In the genomic region with DNA sequence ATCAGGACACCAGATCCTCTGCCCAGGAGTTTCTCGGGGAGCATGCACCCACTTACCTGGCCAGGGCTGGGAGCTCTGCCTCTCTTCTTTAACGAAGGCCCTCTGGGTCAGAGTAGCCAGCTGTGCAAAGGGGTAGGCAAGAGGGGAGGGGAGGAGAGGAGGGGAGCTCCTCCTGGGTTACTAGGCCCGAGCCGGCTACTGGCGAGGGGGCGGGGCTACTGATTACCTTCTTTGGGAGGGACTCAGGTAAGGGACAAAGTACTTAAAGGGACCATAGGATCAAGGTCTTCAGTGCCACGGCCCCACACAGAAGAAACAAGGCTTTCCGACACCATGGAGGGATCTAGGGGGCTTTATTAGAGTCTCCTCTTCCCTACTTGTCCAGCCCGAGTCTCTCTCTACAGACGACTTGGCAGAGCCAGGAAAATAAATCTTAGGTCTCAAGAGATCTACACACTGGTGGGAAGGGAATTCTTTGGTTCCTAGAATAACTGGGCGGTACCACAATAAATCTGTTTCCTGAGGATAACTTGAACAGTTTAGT, we compare ENCODE assay signal across 8 mouse cellular contexts. TPM values are rescaled to one million over a fixed set of nuclear protein-coding genes. Genes with fewer than 3 reads are reported as not detected.
A peak's percentile ranks its signal among the peaks of the same experiment; 100 is the strongest.
DNase-seq lines count a peak whose midpoint lies in the region; ATAC-seq and TF ChIP-seq lines count a peak whose summit lies in the region.

No protein-coding gene starts in this region.

- no peaks in the 10 kb centered on the region; the same call in 1 of the 2 replicates for H3K4me1 ChIP-seq in bone marrow, adult 2 months (ENCODE audit: control insufficient read depth, insufficient read depth, low read length)
- peaks cover 48% of the 10 kb centered on the region for H3K4me1 ChIP-seq in hindbrain, embryonic 10.5 days (replicated peaks)
- H3K4me1 ChIP-seq in limb, embryonic 13.5 days = peaks cover 27% of the 10 kb centered on the region
- H3K4me1 ChIP-seq in midbrain, embryonic 15.5 days = peaks cover 49% of the 10 kb centered on the region

- no peak for TF ChIP-seq CTCF in gastrocnemius, adult 2 months (IDR thresholded peaks at IDR 0.05)
- TF ChIP-seq CTCF in bone marrow, adult 2 months (IDR thresholded peaks at IDR 0.05; ENCODE audit: control insufficient read depth, insufficient read depth, low read length) = no peak

- ATAC-seq in limb, embryonic 13.5 days (ENCODE audit: low FRiP score, low read depth) = no peak
- ATAC-seq in midbrain, embryonic 15.5 days (replicated peaks) = no peak

- H3K27ac ChIP-seq in gastrocnemius, adult 2 months = peak overlapping the region; percentile 93
- H3K27ac ChIP-seq in bone marrow, adult 2 months (ENCODE audit: control insufficient read depth, insufficient read depth, low read depth, low read length, poor library complexity) = no peak overlapping the region
- H3K27ac ChIP-seq in hindbrain, embryonic 10.5 days = peak overlapping the region; percentile 91
- H3K27ac ChIP-seq in limb, embryonic 13.5 days = peak overlapping the region; percentile 92
- H3K27ac ChIP-seq in midbrain, embryonic 15.5 days = peak overlapping the region; percentile 92; the same call in 1 of the 2 replicates

- intact Hi-C loops in gastrocnemius, adult 2 months (cut with DNase I) = no loop called here
- intact Hi-C loops in gastrocnemius, postnatal 14 days (cut with DNase I; ENCODE audit: low total_unique reads) = no loop called here

- peak; percentile 56 for DNase-seq in gastrocnemius, adult 2 months
- no peak for DNase-seq in gastrocnemius, postnatal 14 days
- DNase-seq in hindbrain, embryonic 10.5 days (ENCODE audit: low spot score) = no peak
- no peak for DNase-seq in T-cell, adult 2 months (ENCODE audit: low spot score)
- DNase-seq in left cerebral cortex, adult 11 months (ENCODE audit: low spot score) = no peak

- no peak for TF ChIP-seq POLR2A in bone marrow, adult 2 months (IDR thresholded peaks at IDR 0.05; ENCODE audit: borderline replicate concordance, control insufficient read depth, low read depth, low read length)

- WGBS in bone marrow, adult 2 months = 29% methylated on average over 11 of the region's 11 CpGs
- 20% methylated on average over 11 of the region's 11 CpGs for WGBS in hindbrain, embryonic 10.5 days
- WGBS in limb, embryonic 13.5 days = 15% methylated on average over 11 of the region's 11 CpGs
- 16% methylated on average over 11 of the region's 11 CpGs for WGBS in midbrain, embryonic 15.5 days

- peak overlapping the region; percentile 60 for H3K9ac ChIP-seq in limb, embryonic 13.5 days
- no peak overlapping the region for H3K9ac ChIP-seq in midbrain, embryonic 15.5 days

- H3K4me3 ChIP-seq in gastrocnemius, adult 2 months = peak overlapping the region; percentile 82
- peak overlapping the region; percentile 5 for H3K4me3 ChIP-seq in bone marrow, adult 2 months (replicated peaks; ENCODE audit: control insufficient read depth, low read depth, low read length)
- H3K4me3 ChIP-seq in hindbrain, embryonic 10.5 days = peak overlapping the region; percentile 71
- H3K4me3 ChIP-seq in limb, embryonic 13.5 days = peak overlapping the region; percentile 68
- peak overlapping the region; percentile 62 for H3K4me3 ChIP-seq in midbrain, embryonic 15.5 days

- no peaks in the 10 kb centered on the region for H3K27me3 ChIP-seq in hindbrain, embryonic 10.5 days (ENCODE audit: insufficient read depth, poor library complexity, severe bottlenecking)
- H3K27me3 ChIP-seq in limb, embryonic 13.5 days = no peaks in the 10 kb centered on the region
- no peaks in the 10 kb centered on the region for H3K27me3 ChIP-seq in midbrain, embryonic 15.5 days (replicated peaks)

- H3K4me2 ChIP-seq in limb, embryonic 13.5 days (replicated peaks) = peak overlapping the region; percentile 63
- peak overlapping the region; percentile 46 for H3K4me2 ChIP-seq in midbrain, embryonic 15.5 days

- H3K36me3 ChIP-seq in hindbrain, embryonic 10.5 days = no peaks in the 10 kb centered on the region
- peaks cover 9% of the 10 kb centered on the region for H3K36me3 ChIP-seq in limb, embryonic 13.5 days
- H3K36me3 ChIP-seq in midbrain, embryonic 15.5 days (replicated peaks) = no peaks in the 10 kb centered on the region

- no peaks in the 10 kb centered on the region for H3K9me3 ChIP-seq in hindbrain, embryonic 10.5 days
- H3K9me3 ChIP-seq in limb, embryonic 13.5 days = no peaks in the 10 kb centered on the region
- H3K9me3 ChIP-seq in midbrain, embryonic 15.5 days = no peaks in the 10 kb centered on the region

RNA-seq across cellular contexts. Expression of a gene that starts 0.6 kb away (rescaled TPM):
- 10 to 100 TPM; 30.2 to 32.9 TPM for total RNA-seq in gastrocnemius, adult 2 months (2021)
- total RNA-seq in gastrocnemius, postnatal 14 days (2021) = 10 to 100 TPM; 34.3 to 35.2 TPM
- 31.8 and 44.8 TPM in 2 replicates for polyA plus RNA-seq in bone marrow, adult 2 months (2011; ENCODE audit: insufficient read depth, insufficient read length, low replicate concordance, missing spikeins)
- 67.8 and 70.7 TPM in 2 replicates for polyA plus RNA-seq in hindbrain, embryonic 10.5 days (2016; fragmentation: Nextera tagmentation; extraction: Ambion mirVana)
- 71.2 and 71.4 TPM in 2 replicates for polyA plus RNA-seq in limb, embryonic 13.5 days (2015; fragmentation: Nextera tagmentation; extraction: Ambion mirVana)
- 67.2 and 72.1 TPM in 2 replicates for polyA plus RNA-seq in midbrain, embryonic 15.5 days (2015; fragmentation: Nextera tagmentation; extraction: Ambion mirVana)

RNA-seq across cellular contexts. Expression of a gene that starts 0.9 kb away (rescaled TPM):
- 10 to 100 TPM in 1 of 2 experiments, 1 to 10 TPM in 1; 8.1 to 11.0 TPM for total RNA-seq in gastrocnemius, adult 2 months (2021)
- total RNA-seq in gastrocnemius, postnatal 14 days (2021) = 1 to 10 TPM; 7.2 to 7.6 TPM
- 13.8 and 18.2 TPM in 2 replicates for polyA plus RNA-seq in bone marrow, adult 2 months (2011; ENCODE audit: insufficient read depth, insufficient read length, low replicate concordance, missing spikeins)
- 16.9 and 18.6 TPM in 2 replicates for polyA plus RNA-seq in hindbrain, embryonic 10.5 days (2016; fragmentation: Nextera tagmentation; extraction: Ambion mirVana)
- 22.3 and 24.5 TPM in 2 replicates for polyA plus RNA-seq in limb, embryonic 13.5 days (2015; fragmentation: Nextera tagmentation; extraction: Ambion mirVana)
- 15.7 and 15.9 TPM in 2 replicates for polyA plus RNA-seq in midbrain, embryonic 15.5 days (2015; fragmentation: Nextera tagmentation; extraction: Ambion mirVana)

RNA-seq across cellular contexts. Expression of a gene that starts 8.9 kb away (rescaled TPM):
- 10 to 100 TPM; 12.8 to 16.1 TPM for total RNA-seq in gastrocnemius, adult 2 months (2021)
- total RNA-seq in gastrocnemius, postnatal 14 days (2021) = 10 to 100 TPM; 17.9 to 29.6 TPM
- polyA plus RNA-seq in bone marrow, adult 2 months (2011; ENCODE audit: insufficient read depth, insufficient read length, low replicate concordance, missing spikeins) = 8.6 and 14.3 TPM in 2 replicates
- 11.9 and 13.4 TPM in 2 replicates for polyA plus RNA-seq in hindbrain, embryonic 10.5 days (2016; fragmentation: Nextera tagmentation; extraction: Ambion mirVana)
- 14.5 and 15.3 TPM in 2 replicates for polyA plus RNA-seq in limb, embryonic 13.5 days (2015; fragmentation: Nextera tagmentation; extraction: Ambion mirVana)
- polyA plus RNA-seq in midbrain, embryonic 15.5 days (2015; fragmentation: Nextera tagmentation; extraction: Ambion mirVana) = 16.2 and 18.1 TPM in 2 replicates

RNA-seq across cellular contexts. Expression of a gene that starts 30.4 kb away (rescaled TPM):
- 10 to 100 TPM in 1 of 2 experiments, 1 to 10 TPM in 1; 7.2 to 20.2 TPM for total RNA-seq in gastrocnemius, adult 2 months (2021)
- 10 to 100 TPM; 57.2 to 80.5 TPM for total RNA-seq in gastrocnemius, postnatal 14 days (2021)
- 10.6 and 16.0 TPM in 2 replicates for polyA plus RNA-seq in bone marrow, adult 2 months (2011; ENCODE audit: insufficient read depth, insufficient read length, low replicate concordance, missing spikeins)
- polyA plus RNA-seq in hindbrain, embryonic 10.5 days (2016; fragmentation: Nextera tagmentation; extraction: Ambion mirVana) = 127 and 135 TPM in 2 replicates
- polyA plus RNA-seq in limb, embryonic 13.5 days (2015; fragmentation: Nextera tagmentation; extraction: Ambion mirVana) = 462 and 483 TPM in 2 replicates
- 55.4 and 62.2 TPM in 2 replicates for polyA plus RNA-seq in midbrain, embryonic 15.5 days (2015; fragmentation: Nextera tagmentation; extraction: Ambion mirVana)

RNA-seq across cellular contexts. Expression of a gene that starts 42.0 kb away (rescaled TPM):
- 10 to 100 TPM; 33.6 to 38.5 TPM for total RNA-seq in gastrocnemius, adult 2 months (2021)
- total RNA-seq in gastrocnemius, postnatal 14 days (2021) = 10 to 100 TPM; 62.5 to 64.4 TPM
- 13.9 and 19.1 TPM in 2 replicates for polyA plus RNA-seq in bone marrow, adult 2 months (2011; ENCODE audit: insufficient read depth, insufficient read length, low replicate concordance, missing spikeins)
- polyA plus RNA-seq in hindbrain, embryonic 10.5 days (2016; fragmentation: Nextera tagmentation; extraction: Ambion mirVana) = 9.9 and 13.1 TPM in 2 replicates
- polyA plus RNA-seq in limb, embryonic 13.5 days (2015; fragmentation: Nextera tagmentation; extraction: Ambion mirVana) = 44.0 and 45.4 TPM in 2 replicates
- polyA plus RNA-seq in midbrain, embryonic 15.5 days (2015; fragmentation: Nextera tagmentation; extraction: Ambion mirVana) = 32.0 and 36.8 TPM in 2 replicates

Comparison
In these comparisons a context has a peak if more than half of its experiments do, and no peak if none do; other contexts are left out.
1. H3K4me3 ChIP-seq: peak in every context shown above with its lines; median percentile 82 in gastrocnemius, adult 2 months; 71 in hindbrain, embryonic 10.5 days; 68 in limb, embryonic 13.5 days; 62 in midbrain, embryonic 15.5 days; 5 in bone marrow, adult 2 months.